Mouse (Mus musculus) limb, embryonic 12.5 days (tissue): ENCODE data around the gene Tmem45a2. TPM values are rescaled to one million over a fixed set of nuclear protein-coding genes. Genes with fewer than 3 reads are reported as not detected.
"Not testable (repeated sequence)": the region's sequence is repeated elsewhere in the genome, so short reads cannot be mapped to it uniquely, and the experiment has no call there.

Experiments
- ATAC-seq: fragments of 200-750 bp; cut with Nextera tagmentation; 2 replicates; pipeline ENCODE4 v1.8.0; 2017; ENCODE audit warnings: low read depth, moderate TSS enrichment; ENCODE audit not compliant: insufficient number of reproducible peaks, insufficient read depth, low FRiP score, low TSS enrichment
- H3K27ac ChIP-seq: fragments of 300-500 bp; sonication (generic); 2 replicates; pipeline ENCODE4 v1.5.1; 2016; ENCODE audit warnings: mild to moderate bottlenecking, moderate library complexity
- H3K27me3 ChIP-seq: fragments of 300-500 bp; sonication (generic); 2 replicates; pipeline ENCODE4 v1.6.1; 2016; ENCODE audit warnings: mild to moderate bottlenecking, moderate library complexity
- H3K36me3 ChIP-seq: fragments of 300-500 bp; sonication (generic); 2 replicates; pipeline ENCODE4 v1.6.1; 2016; ENCODE audit warnings: mild to moderate bottlenecking, moderate library complexity
- H3K4me1 ChIP-seq: fragments of 300-500 bp; sonication (generic); replicated peaks from 2 replicates; pipeline ENCODE4 v1.6.1; 2016
- H3K4me2 ChIP-seq: fragments of 300-500 bp; sonication (generic); 2 replicates; pipeline ENCODE4 v1.6.1; 2016; ENCODE audit warnings: mild to moderate bottlenecking, moderate library complexity
- H3K4me3 ChIP-seq: fragments of 300-500 bp; sonication (generic); replicated peaks from 2 replicates; pipeline ENCODE4 v1.5.1; 2016; ENCODE audit warnings: mild to moderate bottlenecking
- H3K9ac ChIP-seq: fragments of 300-500 bp; sonication (generic); replicated peaks from 2 replicates; pipeline ENCODE4 v1.6.1; 2016; ENCODE audit warnings: mild to moderate bottlenecking, moderate library complexity
- H3K9me3 ChIP-seq: fragments of 300-500 bp; sonication (generic); 2 replicates; pipeline ENCODE4 v1.6.1; 2016; ENCODE audit warnings: mild to moderate bottlenecking, moderate library complexity
- WGBS: fragments of 180-500 bp; shearing (Covaris S2); methylation state at CpG from one replicate; pipeline ENCODE4 v1.1.7; 2016; 5-methylcytosine and 5-hydroxymethylcytosine counted together
- polyA plus RNA-seq: library from polyadenylated mRNA; unstranded; fragments of >200 nt; fragmentation: Nextera tagmentation; extraction: Ambion mirVana; gene quantifications from 2 replicates; pipeline ENCODE4 v1.2.1, GENCODE M21; 2016

The Tmem45a2 gene
- polyA plus RNA-seq, 1 experiment from 2014 or later: not detected

DNA sequence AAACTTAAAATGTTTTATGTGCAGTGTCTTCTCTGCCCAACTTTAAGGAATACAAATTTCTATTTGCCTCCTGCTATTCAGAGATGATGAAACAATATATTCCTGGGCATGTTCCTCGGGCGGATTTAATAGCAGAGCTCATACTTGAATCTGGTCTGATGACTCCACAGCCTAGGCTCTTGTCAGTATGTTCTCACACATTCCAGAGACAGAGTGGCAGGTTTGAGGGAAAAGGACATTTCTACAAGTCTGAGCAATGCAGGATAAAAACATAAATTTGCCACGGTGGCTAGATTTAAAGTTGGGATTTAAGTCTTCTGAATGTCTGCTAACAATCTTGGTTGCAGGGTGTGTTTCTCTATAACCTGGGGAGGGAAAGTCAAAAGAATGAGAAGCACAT is 9.1 kb downstream of the Tmem45a2 start:
- Histone ChIP-seq H3K4me3 (no peak overlapping the region), H3K36me3 (no peaks in the 10 kb centered on the region), H3K4me2 (no peak overlapping the region), H3K9ac (no peak overlapping the region), H3K4me1 (no peaks in the 10 kb centered on the region), H3K27me3 (no peaks in the 10 kb centered on the region), H3K9me3 (no peaks in the 10 kb centered on the region), H3K27ac (no peak overlapping the region)
- WGBS: 84% methylated on average over 3 of the region's 3 CpGs
- ATAC-seq: no peak

DNA sequence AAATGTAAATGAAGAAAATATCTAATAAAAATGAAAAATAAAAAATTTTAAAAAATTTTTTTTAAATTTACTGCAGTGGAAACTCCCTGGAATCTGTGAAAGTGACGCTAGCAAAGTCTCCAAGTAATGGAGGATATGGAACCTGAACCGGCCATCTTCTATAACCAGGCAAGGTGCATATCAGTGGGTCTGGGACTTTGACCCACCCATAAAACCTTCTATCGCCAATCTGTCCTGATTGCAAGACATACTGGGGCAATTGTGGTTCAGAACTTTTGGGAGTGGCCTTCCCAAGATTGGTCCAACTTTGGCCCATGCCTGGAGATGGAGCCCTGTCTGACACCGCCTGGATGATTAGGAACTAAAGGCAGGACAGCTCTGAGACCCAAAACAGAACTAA is 14.2 kb downstream of the Tmem45a2 start:
- no peak overlapping the region for H3K4me2 ChIP-seq
- no peaks in the 10 kb centered on the region for H3K36me3 ChIP-seq
- WGBS: 88% methylated on average over 4 of the region's 4 CpGs
- H3K9me3 ChIP-seq: no peaks in the 10 kb centered on the region
- H3K4me1 ChIP-seq: no peaks in the 10 kb centered on the region
- no peaks in the 10 kb centered on the region for H3K27me3 ChIP-seq
- no peak overlapping the region for H3K9ac ChIP-seq
- H3K27ac ChIP-seq: no peak overlapping the region
- no peak overlapping the region for H3K4me3 ChIP-seq
- ATAC-seq: no peak

DNA sequence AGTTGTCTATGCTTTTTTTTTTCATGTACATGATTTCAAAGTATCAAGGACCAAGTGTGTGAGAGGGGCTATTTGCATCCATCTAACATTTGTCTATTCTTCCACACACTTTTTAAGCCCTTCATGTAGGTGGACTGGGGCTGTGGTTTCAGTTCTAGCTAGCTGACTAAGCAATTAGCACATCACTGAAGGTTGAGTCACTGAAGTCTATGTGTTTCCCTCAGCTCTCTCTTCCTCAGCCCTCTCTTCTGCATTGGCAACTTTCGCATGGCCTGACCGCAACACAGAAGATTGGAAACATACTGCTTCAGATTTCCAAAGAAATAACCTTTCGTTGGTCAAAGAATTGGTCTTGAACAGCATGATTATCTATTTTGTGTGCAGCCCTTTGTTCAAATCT is 21.2 kb downstream of the Tmem45a2 start:
- no peaks in the 10 kb centered on the region for H3K27me3 ChIP-seq
- no peak overlapping the region for H3K27ac ChIP-seq
- no peaks in the 10 kb centered on the region for H3K4me1 ChIP-seq
- no peak overlapping the region for H3K4me2 ChIP-seq
- H3K9ac ChIP-seq: no peak overlapping the region
- no peak for ATAC-seq
- WGBS: 93% methylated on average over 3 of the region's 3 CpGs
- no peak overlapping the region for H3K4me3 ChIP-seq
- no peaks in the 10 kb centered on the region for H3K36me3 ChIP-seq
- no peaks in the 10 kb centered on the region for H3K9me3 ChIP-seq

DNA sequence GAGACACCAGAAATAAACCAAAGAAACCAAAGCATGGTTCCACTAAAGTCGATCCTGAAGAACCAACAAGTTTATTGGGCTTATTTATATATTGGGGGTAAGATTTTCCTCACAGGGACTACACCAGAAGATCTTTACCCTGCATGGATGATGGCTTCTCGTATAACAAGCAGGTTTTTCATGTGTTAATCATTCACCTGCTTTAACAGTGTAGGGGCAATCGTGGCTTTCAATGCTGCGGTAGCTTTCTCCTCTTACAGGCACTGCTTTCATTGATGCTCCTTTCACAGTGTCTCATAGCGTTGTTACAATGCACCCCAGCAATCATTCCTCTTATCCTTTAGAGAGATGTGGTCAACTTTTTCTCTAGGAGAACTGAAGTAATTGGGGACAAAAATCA is 32.6 kb downstream of the Tmem45a2 start:
- no peaks in the 10 kb centered on the region for H3K36me3 ChIP-seq
- H3K9me3 ChIP-seq: no peaks in the 10 kb centered on the region
- no peaks in the 10 kb centered on the region for H3K4me1 ChIP-seq
- WGBS: 75% methylated on average over 5 of the region's 5 CpGs
- no peak overlapping the region for H3K4me3 ChIP-seq
- H3K27ac ChIP-seq: no peak overlapping the region
- no peak for ATAC-seq
- no peak overlapping the region for H3K4me2 ChIP-seq
- no peaks in the 10 kb centered on the region for H3K27me3 ChIP-seq
- H3K9ac ChIP-seq: no peak overlapping the region

DNA sequence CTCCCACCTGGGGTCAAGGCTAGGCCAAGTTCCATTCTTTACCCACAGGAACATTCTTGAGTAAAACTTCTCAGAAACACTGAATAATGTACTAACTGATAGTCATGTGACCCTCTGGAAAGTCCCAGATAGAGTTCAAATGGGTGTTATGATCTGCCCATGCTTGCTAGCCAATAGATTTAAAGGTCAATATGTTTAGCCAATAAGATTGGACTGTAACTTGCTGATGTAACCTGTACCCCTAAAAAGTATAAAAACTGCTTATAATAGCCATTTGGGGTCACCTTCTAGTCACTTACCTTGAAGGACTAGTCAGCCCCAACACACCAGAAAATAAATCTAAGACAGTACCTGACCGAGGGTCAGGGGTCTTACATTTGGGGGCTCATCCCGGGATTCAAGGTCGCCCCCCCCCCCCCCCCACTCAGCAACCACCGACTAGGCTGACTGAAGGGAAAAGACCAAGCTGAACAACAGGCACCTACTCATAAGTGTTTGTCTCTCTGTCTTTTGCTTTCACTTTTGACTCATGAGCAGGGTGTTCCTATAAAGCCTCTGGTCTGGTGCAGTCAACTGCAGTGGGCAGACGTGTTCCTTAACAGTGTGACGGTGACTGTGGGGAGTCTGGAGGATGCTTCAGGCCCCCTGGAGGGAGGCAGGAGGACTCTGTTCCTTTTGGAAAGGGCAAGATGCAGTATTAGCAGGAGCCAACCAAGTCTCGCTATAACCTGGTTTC is 40.9 kb downstream of the Tmem45a2 start:
- no peak overlapping the region for H3K4me2 ChIP-seq
- 85% methylated on average over 7 of the region's 7 CpGs for WGBS
- no peak overlapping the region for H3K4me3 ChIP-seq
- no peak overlapping the region for H3K27ac ChIP-seq
- H3K36me3 ChIP-seq: no peaks in the 10 kb centered on the region
- no peaks in the 10 kb centered on the region for H3K4me1 ChIP-seq
- H3K9ac ChIP-seq: no peak overlapping the region
- no peaks in the 10 kb centered on the region for H3K27me3 ChIP-seq
- no peak for ATAC-seq
- H3K9me3 ChIP-seq: no peaks in the 10 kb centered on the region

DNA sequence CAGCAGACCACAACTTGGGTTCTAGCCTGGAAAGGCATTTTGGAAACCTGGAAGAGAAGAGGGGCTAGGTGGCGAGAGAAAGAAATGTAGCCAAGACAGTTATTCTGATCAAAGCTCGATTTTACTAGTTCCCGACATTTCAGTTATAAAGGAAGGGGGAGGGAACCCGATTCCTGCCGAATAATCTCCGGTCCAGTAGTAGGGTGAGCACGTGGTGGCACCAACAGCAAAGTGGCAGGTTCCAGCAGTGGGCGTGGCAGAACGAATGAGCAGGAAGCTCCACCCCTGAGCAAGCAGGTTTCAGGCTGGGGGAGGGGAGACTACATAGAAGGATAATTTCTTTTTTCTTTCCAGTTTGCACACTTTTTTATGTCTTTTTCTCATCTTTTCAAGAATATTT is 72.9 kb downstream of the Tmem45a2 start:
- H3K4me1 ChIP-seq, H3K9ac ChIP-seq, H3K4me3 ChIP-seq, H3K27me3 ChIP-seq, H3K9me3 ChIP-seq, H3K4me2 ChIP-seq, ATAC-seq, H3K36me3 ChIP-seq, H3K27ac ChIP-seq: not testable (repeated sequence)
- 87% methylated on average over 9 of the region's 9 CpGs for WGBS

Other genes with a start within 250 kb of the Tmem45a2 start
- gene Tmem45a, start 185.2 kb downstream of the Tmem45a2 start, polyA plus RNA-seq: 20.1 and 25.7 TPM in 2 replicates
- gene Lnp1, start 143.3 kb downstream of the Tmem45a2 start, polyA plus RNA-seq: not detected in 2 replicates
- 58.4 and 58.8 TPM in 2 replicates for gene Tomm70a, start 50.3 kb upstream of the Tmem45a2 start, polyA plus RNA-seq
- 78.4 and 85.1 TPM in 2 replicates for gene Nit2, start 96.0 kb upstream of the Tmem45a2 start, polyA plus RNA-seq
- gene Tbc1d23, start 160.1 kb upstream of the Tmem45a2 start, polyA plus RNA-seq: 30.8 and 32.1 TPM in 2 replicates
- 0.06 and 0.08 TPM in 2 replicates for gene Tmem30c, start 221.5 kb upstream of the Tmem45a2 start, polyA plus RNA-seq